Mouse (Mus musculus): Measurements from ENCODE around the gene Olfr685. TPM values are rescaled to one million over a fixed set of nuclear protein-coding genes. Genes with fewer than 3 reads are reported as not detected.

Olfr685 gene
- polyA plus RNA-seq (2016; fragmentation: Nextera tagmentation; extraction: Ambion mirVana) = not detected in 2 replicates

GRCm38 (mm10) chr7:105185912-105186311 is at the start of gene Olfr685:
Gene Olfr685 (minus strand): TSS chr7:105186012.
- no peaks in the 10 kb centered on the region for H3K4me1 ChIP-seq (replicated peaks)
- H3K4me3 ChIP-seq = no peak within 1 kb of the TSS
- H3K9me3 ChIP-seq = no peaks in the 10 kb centered on the region
- no peaks in the 10 kb centered on the region for H3K36me3 ChIP-seq
- H3K27me3 ChIP-seq (ENCODE audit: insufficient read depth, poor library complexity, severe bottlenecking) = no peaks in the 10 kb centered on the region
- WGBS = 91% methylated on average over 1 of the region's 1 CpGs
- no peak for DNase-seq (ENCODE audit: low spot score)
- H3K27ac ChIP-seq = no peak within 1 kb of the TSS

- WGBS = 86% methylated on average over 2 of the region's 2 CpGs
- DNase-seq (ENCODE audit: low spot score) = no peak
These were observed 43.6 kb upstream of the Olfr685 start for GRCm38 (mm10) chr7:105229386-105229785.

GRCm38 (mm10) chr7:105228138-105228537 is 42.3 kb upstream of the Olfr685 start:
- Histone ChIP-seq H3K27ac (no peak overlapping the region), H3K36me3 (no peaks in the 10 kb centered on the region), H3K9me3 (no peaks in the 10 kb centered on the region), H3K4me3 (no peak overlapping the region), H3K4me1 (replicated peaks) (no peaks in the 10 kb centered on the region), H3K27me3 (ENCODE audit: insufficient read depth, poor library complexity, severe bottlenecking) (no peaks in the 10 kb centered on the region)
- DNase-seq (ENCODE audit: low spot score) = no peak
- WGBS = 84% methylated on average over 1 of the region's 1 CpGs

More at GRCm38 (mm10) chr7:105229386-105229785, 43.6 kb upstream of the Olfr685 start:
- no peaks in the 10 kb centered on the region for H3K27me3 ChIP-seq (ENCODE audit: insufficient read depth, poor library complexity, severe bottlenecking)
- H3K4me3 ChIP-seq = no peak overlapping the region
- no peaks in the 10 kb centered on the region for H3K9me3 ChIP-seq
- no peaks in the 10 kb centered on the region for H3K4me1 ChIP-seq (replicated peaks)
- H3K27ac ChIP-seq = no peak overlapping the region
- H3K36me3 ChIP-seq = no peaks in the 10 kb centered on the region

GRCm38 (mm10) chr7:105226703-105227102 is 40.9 kb upstream of the Olfr685 start:
- Histone ChIP-seq H3K27me3 (ENCODE audit: insufficient read depth, poor library complexity, severe bottlenecking) (no peaks in the 10 kb centered on the region), H3K4me1 (replicated peaks) (no peaks in the 10 kb centered on the region)
- DNase-seq (ENCODE audit: low spot score) = no peak

GRCm38 (mm10) chr7:105226072-105226471 is 40.3 kb upstream of the Olfr685 start:
- Histone ChIP-seq H3K4me1 (replicated peaks) (no peaks in the 10 kb centered on the region), H3K36me3 (no peaks in the 10 kb centered on the region), H3K9me3 (no peaks in the 10 kb centered on the region), H3K27ac (no peak overlapping the region), H3K27me3 (ENCODE audit: insufficient read depth, poor library complexity, severe bottlenecking) (no peaks in the 10 kb centered on the region), H3K4me3 (no peak overlapping the region)
- no peak for DNase-seq (ENCODE audit: low spot score)

More at GRCm38 (mm10) chr7:105226703-105227102, 40.9 kb upstream of the Olfr685 start:
- Histone ChIP-seq H3K36me3 (no peaks in the 10 kb centered on the region), H3K27ac (no peak overlapping the region), H3K9me3 (no peaks in the 10 kb centered on the region), H3K4me3 (no peak overlapping the region)

- H3K27ac ChIP-seq = no peak overlapping the region
- H3K9me3 ChIP-seq = no peaks in the 10 kb centered on the region
- H3K36me3 ChIP-seq = no peaks in the 10 kb centered on the region
- 73% methylated on average over 4 of the region's 4 CpGs for WGBS
- no peak overlapping the region for H3K4me3 ChIP-seq
- no peak for DNase-seq (ENCODE audit: low spot score)
- no peaks in the 10 kb centered on the region for H3K4me1 ChIP-seq (replicated peaks)
- no peaks in the 10 kb centered on the region for H3K27me3 ChIP-seq (ENCODE audit: insufficient read depth, poor library complexity, severe bottlenecking)
These were observed 32.5 kb upstream of the Olfr685 start for GRCm38 (mm10) chr7:105218281-105218680.

- Histone ChIP-seq H3K4me1 (replicated peaks) (no peaks in the 10 kb centered on the region), H3K9me3 (no peaks in the 10 kb centered on the region), H3K27ac (no peak overlapping the region), H3K36me3 (no peaks in the 10 kb centered on the region), H3K4me3 (no peak overlapping the region), H3K27me3 (ENCODE audit: insufficient read depth, poor library complexity, severe bottlenecking) (no peaks in the 10 kb centered on the region)
- 62% methylated on average over 1 of the region's 1 CpGs for WGBS
- no peak for DNase-seq (ENCODE audit: low spot score)
These were observed 28.9 kb upstream of the Olfr685 start for GRCm38 (mm10) chr7:105214761-105215160.

- no peak for DNase-seq (ENCODE audit: low spot score)
- no peak within 1 kb of the TSS for H3K4me3 ChIP-seq
- no peaks in the 10 kb centered on the region for H3K9me3 ChIP-seq
- no peaks in the 10 kb centered on the region for H3K27me3 ChIP-seq (ENCODE audit: insufficient read depth, poor library complexity, severe bottlenecking)
- no peak within 1 kb of the TSS for H3K27ac ChIP-seq
- no peaks in the 10 kb centered on the region for H3K36me3 ChIP-seq
- no peaks in the 10 kb centered on the region for H3K4me1 ChIP-seq (replicated peaks)
These were observed 21.6 kb upstream of the Olfr685 start, which contains the start of gene Olfr686 for GRCm38 (mm10) chr7:105207385-105207784. Gene Olfr686 (minus strand): TSS chr7:105207485.

GRCm38 (mm10) chr7:105170773-105171172 is 15.0 kb downstream of the Olfr685 start:
- H3K4me1 ChIP-seq (replicated peaks) = no peaks in the 10 kb centered on the region
- no peak for DNase-seq (ENCODE audit: low spot score)
- 57% methylated on average over 4 of the region's 4 CpGs for WGBS
- H3K27me3 ChIP-seq (ENCODE audit: insufficient read depth, poor library complexity, severe bottlenecking) = no peaks in the 10 kb centered on the region
- H3K36me3 ChIP-seq = no peaks in the 10 kb centered on the region
- no peak overlapping the region for H3K27ac ChIP-seq
- H3K4me3 ChIP-seq = no peak overlapping the region
- H3K9me3 ChIP-seq = no peaks in the 10 kb centered on the region

GRCm38 (mm10) chr7:105163553-105163952 is 22.3 kb downstream of the Olfr685 start, which contains the start of gene Olfr684:
Gene Olfr684 (minus strand): TSS chr7:105163653.
- no peak for DNase-seq (ENCODE audit: low spot score)
- Histone ChIP-seq H3K9me3 (no peaks in the 10 kb centered on the region), H3K4me3 (no peak within 1 kb of the TSS), H3K36me3 (no peaks in the 10 kb centered on the region), H3K4me1 (replicated peaks) (no peaks in the 10 kb centered on the region), H3K27me3 (ENCODE audit: insufficient read depth, poor library complexity, severe bottlenecking) (no peaks in the 10 kb centered on the region), H3K27ac (no peak within 1 kb of the TSS)
- 74% methylated on average over 1 of the region's 1 CpGs for WGBS

- DNase-seq (ENCODE audit: low spot score) = no peak
- H3K9me3 ChIP-seq = no peaks in the 10 kb centered on the region
- WGBS = 70% methylated on average over 1 of the region's 1 CpGs
- H3K4me1 ChIP-seq (replicated peaks) = no peaks in the 10 kb centered on the region
- H3K27me3 ChIP-seq (ENCODE audit: insufficient read depth, poor library complexity, severe bottlenecking) = no peaks in the 10 kb centered on the region
- H3K36me3 ChIP-seq = no peaks in the 10 kb centered on the region
- H3K27ac ChIP-seq = no peak within 1 kb of the TSS
- H3K4me3 ChIP-seq = no peak within 1 kb of the TSS
These were observed 38.9 kb downstream of the Olfr685 start, which contains the start of gene Olfr683 for GRCm38 (mm10) chr7:105146912-105147311. Gene Olfr683 (minus strand): TSS chr7:105147012.

- no peak overlapping the region for H3K27ac ChIP-seq
- 88% methylated on average over 2 of the region's 2 CpGs for WGBS
- no peak overlapping the region for H3K4me3 ChIP-seq
- no peaks in the 10 kb centered on the region for H3K4me1 ChIP-seq (replicated peaks)
- H3K36me3 ChIP-seq = no peaks in the 10 kb centered on the region
- no peaks in the 10 kb centered on the region for H3K27me3 ChIP-seq (ENCODE audit: insufficient read depth, poor library complexity, severe bottlenecking)
- DNase-seq (ENCODE audit: low spot score) = no peak
- H3K9me3 ChIP-seq = no peaks in the 10 kb centered on the region
These were observed 44.5 kb downstream of the Olfr685 start for GRCm38 (mm10) chr7:105141275-105141674.
